Mouse (Mus musculus): ENCODE results near the gene 4931406P16Rik.

GRCm38 (mm10) chr7:34355629-34356028 is 42.3 kb upstream of the 4931406P16Rik start:
- TF ChIP-seq CTCF (IDR thresholded peaks at IDR 0.05; ENCODE audit: insufficient read depth, low read depth, low read length) = no peak
- no peak for TF ChIP-seq POLR2A (IDR thresholded peaks at IDR 0.05; ENCODE audit: insufficient read depth, low read depth, low read length)
